Mouse (Mus musculus) embryonic facial prominence, embryonic 10.5 days (tissue): ENCODE results near the gene Iars2. TPM values are rescaled to one million over a fixed set of nuclear protein-coding genes. Genes with fewer than 3 reads are reported as not detected.

ENCODE experiments used
- DNase-seq: peaks from one replicate; pipeline ENCODE4 v3.0.0-alpha.2; 2017; ENCODE audit warnings: low spot score
- H3K27ac ChIP-seq: fragments of 300-500 bp; sonication (generic); replicated peaks from 2 replicates; pipeline ENCODE4 v1.5.1; 2016; ENCODE audit warnings: mild to moderate bottlenecking
- H3K27me3 ChIP-seq: fragments of 300-500 bp; sonication (generic); replicated peaks from 2 replicates; pipeline ENCODE4 v1.6.1; 2016; ENCODE audit warnings: low read depth, mild to moderate bottlenecking; ENCODE audit not compliant: poor library complexity, severe bottlenecking
- H3K36me3 ChIP-seq: fragments of 300-500 bp; sonication (generic); replicated peaks from 2 replicates; pipeline ENCODE4 v1.6.1; 2016; ENCODE audit warnings: mild to moderate bottlenecking, moderate library complexity
- H3K4me1 ChIP-seq: fragments of 300-500 bp; sonication (generic); 2 replicates; pipeline ENCODE4 v1.6.1; 2016
- H3K4me3 ChIP-seq: fragments of 300-500 bp; sonication (generic); 2 replicates; pipeline ENCODE4 v1.5.1; 2016; ENCODE audit warnings: mild to moderate bottlenecking, moderate library complexity
- H3K9me3 ChIP-seq: fragments of 300-500 bp; sonication (generic); 2 replicates; pipeline ENCODE4 v1.6.1; 2016; ENCODE audit warnings: mild to moderate bottlenecking
- WGBS: fragments of 180-500 bp; shearing (Covaris S2); methylation state at CpG from one replicate; pipeline ENCODE4 v1.1.7; 2016; 5-methylcytosine and 5-hydroxymethylcytosine counted together
- microRNA counts: library from miRNA; unstranded; fragments of <30 nt; microRNA quantifications from one replicate; lab custom pipeline; 2017
- microRNA-seq: library from miRNA; unstranded; fragments of <30 nt; microRNA quantifications from one replicate; pipeline ENCODE4, GENCODE M21; 2017
- polyA plus RNA-seq: library from polyadenylated mRNA; unstranded; fragments of >200 nt; fragmentation: Nextera tagmentation; extraction: Ambion mirVana; gene quantifications from 2 replicates; pipeline ENCODE4 v1.2.1, GENCODE M21; 2016

Gene Iars2
- polyA plus RNA-seq, 1 experiment from 2014 or later = 25.0 TPM

DNA sequence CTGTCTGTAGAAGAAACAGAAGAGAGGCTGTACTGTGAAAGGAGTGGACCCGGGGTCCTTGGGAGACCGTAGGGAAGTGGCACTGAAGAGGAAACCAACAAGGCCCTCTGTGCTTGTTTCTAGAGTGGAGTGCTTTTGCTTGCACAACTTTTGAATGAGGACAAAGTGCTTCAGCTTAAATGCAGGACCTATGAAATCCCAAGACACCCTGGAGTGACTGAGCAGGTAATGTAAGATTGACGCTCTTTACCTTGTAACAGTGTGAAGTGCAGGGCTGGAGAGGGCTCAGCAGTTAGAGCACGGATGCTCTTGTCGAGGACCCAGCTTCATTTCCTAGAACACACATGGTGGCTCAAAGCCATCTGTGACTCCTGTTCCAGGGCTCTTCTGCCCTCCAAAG, 93.4 kb downstream of the Iars2 start:
- H3K9me3 ChIP-seq = no peaks in the 10 kb centered on the region

More for the DNA sequence above, 93.4 kb downstream of the Iars2 start:
- peaks cover 49% of the 10 kb centered on the region for H3K36me3 ChIP-seq
- 92% methylated on average over 5 of the region's 5 CpGs for WGBS
- no peak overlapping the region for H3K4me3 ChIP-seq
- H3K27ac ChIP-seq = no peak overlapping the region
- no peak for DNase-seq
- H3K27me3 ChIP-seq = no peaks in the 10 kb centered on the region
- no peaks in the 10 kb centered on the region for H3K4me1 ChIP-seq

MicroRNAs within 50 kb of the gene (microRNA counts, 519-probe panel; counts per million panel counts)
- microRNA mmu-miR-194 (lab: Ali Mortazavi, UCI) (188 counts per million, percentile 57 among the panel's probes with 10 or more counts), microRNA mmu-miR-664 (lab: Ali Mortazavi, UCI) (188 counts per million, percentile 57 among the panel's probes with 10 or more counts)

Small RNA genes lying within 50 kb of the gene (microRNA-seq; reads per million reads assigned to microRNA genes)
- gene Mir194-1 (0.91 reads per million), gene Mir215 (2.1 reads per million), gene Mir664 (4.3 reads per million, percentile 10 among the genes with 10 or more reads in this experiment)

Other genes with a start within 250 kb of the Iars2 start
- 20.6 and 21.3 TPM in 2 replicates for gene Rab3gap2, start 125.3 kb downstream of the Iars2 start, polyA plus RNA-seq
- 32.1 and 36.1 TPM in 2 replicates for gene Bpnt1, start 2.8 kb upstream of the Iars2 start, polyA plus RNA-seq
- gene Eprs, start 33.6 kb upstream of the Iars2 start, polyA plus RNA-seq = 153 TPM in 2 replicates
- 1.0 and 1.2 TPM in 2 replicates for gene Slc30a10, start 125.5 kb upstream of the Iars2 start, polyA plus RNA-seq